Mouse (Mus musculus) adrenal gland, adult 2 months (tissue): Measurements from ENCODE around the gene Hipk2. TPM values are rescaled to one million over a fixed set of nuclear protein-coding genes. Genes with fewer than 3 reads are reported as not detected.

ENCODE experiments used
- DNase-seq: peaks from one replicate; pipeline ENCODE4 v3.0.0; 2021
- polyA plus RNA-seq: library from polyadenylated mRNA; depleted of rRNA; stranded (reverse); fragments of >200 nt; gene quantifications from 2 replicates; pipeline ENCODE4 v1.2.3, GENCODE M21; 2012
- total RNA-seq, 2 experiments: library from RNA; stranded (reverse); gene quantifications; 2 replicates each; pipeline ENCODE4 v1.2.3; 2021

Hipk2 gene
- total and polyA plus RNA-seq, 3 experiments, result 97.1 to 163 (median 98.6) TPM

GRCm38 (mm10) chr6:38867291-38867690, 8.7 kb downstream of the Hipk2 start:
- no peak for DNase-seq

DNA sequence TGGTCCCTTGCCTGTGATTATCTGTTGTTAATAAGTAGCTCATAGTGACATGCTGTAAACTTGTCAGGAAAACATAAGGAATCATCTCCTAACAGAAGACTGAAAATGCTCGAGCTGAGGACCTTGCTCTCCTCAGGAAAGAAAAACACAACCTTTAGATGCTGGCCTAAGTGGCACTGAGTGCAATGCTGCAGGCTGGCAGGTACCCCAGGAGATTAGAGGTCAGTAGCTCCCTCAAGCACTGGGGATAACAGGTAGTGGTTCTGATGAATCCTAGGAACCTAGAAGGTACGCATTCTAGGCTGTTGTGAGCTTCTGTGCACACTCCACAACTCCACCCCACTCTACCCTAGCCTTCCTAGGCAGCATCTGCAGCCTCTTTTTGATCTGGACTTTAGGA, 9.2 kb downstream of the Hipk2 start:
- no peak for DNase-seq

GRCm38 (mm10) chr6:38866357-38866756, 9.6 kb downstream of the Hipk2 start:
- no peak for DNase-seq

GRCm38 (mm10) chr6:38865805-38866204, 10.2 kb downstream of the Hipk2 start:
- DNase-seq, result no peak

DNA sequence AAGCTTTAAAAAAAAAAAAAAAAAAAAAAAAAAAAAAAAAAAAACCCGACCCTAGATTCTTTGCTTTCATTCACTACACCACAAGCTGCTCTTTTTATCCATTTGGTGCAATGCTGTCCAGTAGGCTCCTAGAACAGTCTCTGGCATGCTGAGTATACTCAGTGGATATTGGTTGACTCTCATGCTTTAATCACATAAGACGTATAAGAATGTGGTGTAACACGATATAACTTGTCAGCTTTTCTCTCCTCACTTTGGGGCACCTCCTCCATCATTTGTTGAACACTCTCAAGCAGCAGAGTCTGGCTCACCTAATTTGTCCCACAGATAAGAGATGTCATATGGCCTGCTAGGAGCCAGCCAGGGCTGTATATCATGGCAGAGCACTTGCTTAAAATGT, 12.4 kb downstream of the Hipk2 start:
- DNase-seq, result no peak

GRCm38 (mm10) chr6:38860301-38860700, 15.7 kb downstream of the Hipk2 start:
- DNase-seq, result no peak

- DNase-seq, result no peak
Observed at GRCm38 (mm10) chr6:38859819-38860218, 16.1 kb downstream of the Hipk2 start.

DNA sequence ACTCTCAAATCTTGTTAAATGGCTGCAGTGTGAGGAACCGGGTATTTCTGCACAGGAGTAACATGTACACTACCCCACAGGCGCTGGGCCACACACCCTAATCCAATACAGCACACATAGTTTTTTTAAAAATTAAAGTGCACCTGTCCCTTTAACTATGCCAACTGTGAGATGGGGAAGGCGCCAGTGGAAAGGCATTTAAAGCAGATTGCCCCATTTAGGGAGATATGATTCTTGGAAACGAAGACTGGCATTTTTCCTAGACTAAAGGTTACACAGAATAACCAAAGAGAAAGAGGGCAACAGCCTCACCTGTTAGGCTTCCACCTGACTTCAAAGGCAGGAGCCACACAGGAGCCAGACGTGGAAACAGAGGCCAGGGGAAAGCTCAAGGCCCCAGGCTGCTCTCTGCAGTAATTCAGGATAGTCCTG, 22.4 kb downstream of the Hipk2 start:
- no peak for DNase-seq

DNA sequence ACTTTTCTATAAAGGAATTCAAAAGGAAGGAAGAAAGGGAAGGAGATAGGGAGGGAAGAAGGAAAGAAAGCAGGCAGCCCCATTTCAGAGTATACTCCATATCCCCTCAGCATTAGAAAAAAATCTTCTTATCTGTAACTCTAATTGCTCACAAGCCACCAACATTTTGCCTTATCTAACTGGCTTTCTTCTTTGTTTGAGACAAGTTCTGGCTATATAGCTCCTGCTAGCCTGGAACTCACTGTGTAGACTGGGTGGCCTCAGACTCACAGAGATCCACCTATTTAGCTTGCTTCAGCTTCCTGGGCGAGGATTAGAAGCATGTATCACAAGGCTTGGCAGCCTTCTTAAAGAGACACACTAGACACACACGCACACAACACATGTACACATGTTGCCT, 24.2 kb downstream of the Hipk2 start:
- no peak for DNase-seq

DNA sequence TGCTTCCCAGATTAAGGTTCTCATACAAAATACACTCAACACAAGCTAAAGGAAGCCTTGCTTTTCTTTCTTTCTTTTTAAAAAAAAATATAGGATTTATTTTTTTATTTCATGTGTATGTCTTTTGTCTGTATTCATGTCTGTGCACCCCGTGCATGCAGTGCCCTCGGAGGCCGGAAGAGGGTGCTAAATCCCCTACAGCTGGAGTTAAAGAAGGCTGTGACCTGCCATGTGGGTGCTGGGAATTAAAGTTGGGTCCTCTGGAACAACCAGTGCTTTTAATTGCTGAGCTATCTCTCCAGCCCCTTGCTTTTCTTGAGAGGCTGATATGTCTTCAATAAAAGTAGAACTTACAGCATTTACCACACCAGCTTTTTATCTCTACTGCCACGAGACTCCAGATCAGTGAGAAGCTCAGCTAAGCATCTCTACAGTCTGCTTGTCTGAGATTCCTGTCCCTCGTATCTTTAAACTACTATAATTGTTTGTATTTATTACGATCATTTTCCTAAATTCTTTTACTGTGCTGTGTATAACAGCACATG, 25.2 kb downstream of the Hipk2 start:
- no peak for DNase-seq

DNA sequence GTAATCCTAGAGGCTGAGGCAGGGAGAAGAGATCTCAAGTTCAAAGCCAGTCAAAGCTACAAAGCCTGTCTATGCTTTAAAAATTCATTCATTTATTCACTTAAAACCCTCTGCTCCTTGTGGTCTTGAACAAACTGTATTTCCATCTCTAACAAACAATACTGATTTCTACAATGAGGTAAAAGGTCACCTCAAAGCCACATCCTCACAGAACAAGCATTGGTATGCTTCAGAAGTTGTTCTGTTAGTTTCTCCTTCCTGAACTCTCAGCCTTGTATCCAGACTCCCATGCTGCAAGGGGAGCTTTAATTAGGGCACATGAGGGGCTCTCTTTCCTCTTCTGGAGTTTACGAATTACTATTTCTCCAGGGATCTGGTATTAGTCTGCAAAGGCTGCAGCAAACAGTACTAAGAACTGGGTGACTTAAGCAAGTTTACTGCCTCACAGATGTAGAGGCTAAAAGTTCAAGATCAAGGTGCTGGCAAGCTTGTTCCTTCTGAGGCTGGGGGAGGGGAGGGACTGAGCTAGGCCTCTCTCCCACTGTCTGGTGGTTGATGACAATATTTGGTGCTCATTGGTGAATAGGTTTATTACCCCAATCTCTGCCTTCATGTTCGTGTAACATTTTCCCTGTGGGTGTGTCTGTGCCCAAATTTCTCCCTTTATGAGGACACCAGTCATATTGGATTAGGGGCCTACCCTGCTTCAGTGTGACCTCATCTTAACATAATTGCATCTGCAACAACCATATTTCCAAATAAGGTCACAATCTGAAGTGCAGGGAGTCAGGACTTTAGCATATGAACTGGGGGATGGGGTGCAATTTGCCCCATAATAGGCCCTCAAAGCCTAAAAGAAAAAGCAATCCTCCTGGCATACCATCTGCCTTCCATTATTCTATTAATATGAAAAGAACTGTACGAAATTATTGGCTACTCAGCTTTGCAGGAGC, 27.7 kb downstream of the Hipk2 start:
- peak; percentile 18 for DNase-seq

GRCm38 (mm10) chr6:38847447-38847846, 28.5 kb downstream of the Hipk2 start:
- DNase-seq, result peak; percentile 2

GRCm38 (mm10) chr6:38846330-38847195, 29.4 kb downstream of the Hipk2 start:
- peak; percentile 23 for DNase-seq

DNA sequence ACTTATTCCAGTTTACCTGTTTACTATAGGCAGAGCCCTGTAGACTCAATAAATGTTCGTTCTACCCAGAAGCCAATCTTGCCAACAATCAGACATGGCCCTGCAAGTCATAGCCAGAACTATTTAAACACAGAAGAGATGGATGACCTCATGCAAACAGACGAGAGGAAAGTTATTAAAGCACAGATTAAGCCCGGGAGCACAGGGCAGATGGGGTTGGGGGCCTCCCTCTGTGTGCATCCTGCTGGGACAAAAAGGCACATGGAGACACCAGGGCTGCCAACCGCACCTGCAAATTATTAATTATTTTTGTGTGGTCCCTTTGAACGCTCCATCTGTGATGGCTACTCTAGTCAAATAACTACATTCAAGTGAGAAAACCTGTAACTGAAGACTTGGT, 30.1 kb downstream of the Hipk2 start:
- DNase-seq, result no peak

DNA sequence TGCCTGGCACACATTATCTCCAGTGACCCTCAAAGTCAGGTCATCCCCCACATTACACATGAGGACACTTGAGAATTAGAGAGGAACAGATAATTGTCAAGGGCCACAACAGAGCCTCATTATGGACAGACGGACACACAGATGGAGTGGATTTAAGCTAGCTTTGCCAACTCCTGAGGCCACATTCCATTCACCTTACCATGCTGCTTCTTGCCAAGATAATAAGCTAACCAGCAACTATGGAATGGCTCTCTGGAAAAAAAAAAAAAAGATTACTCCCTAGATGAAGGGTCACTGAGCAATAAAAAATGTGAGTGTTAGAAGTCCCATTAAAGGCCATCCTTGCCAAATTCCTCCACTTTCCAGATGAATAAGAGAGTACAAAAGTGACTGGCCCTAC, 30.8 kb downstream of the Hipk2 start:
- DNase-seq, result no peak

- peak; percentile 54 for DNase-seq
Observed at GRCm38 (mm10) chr6:38841551-38841950, 34.4 kb downstream of the Hipk2 start.

DNA sequence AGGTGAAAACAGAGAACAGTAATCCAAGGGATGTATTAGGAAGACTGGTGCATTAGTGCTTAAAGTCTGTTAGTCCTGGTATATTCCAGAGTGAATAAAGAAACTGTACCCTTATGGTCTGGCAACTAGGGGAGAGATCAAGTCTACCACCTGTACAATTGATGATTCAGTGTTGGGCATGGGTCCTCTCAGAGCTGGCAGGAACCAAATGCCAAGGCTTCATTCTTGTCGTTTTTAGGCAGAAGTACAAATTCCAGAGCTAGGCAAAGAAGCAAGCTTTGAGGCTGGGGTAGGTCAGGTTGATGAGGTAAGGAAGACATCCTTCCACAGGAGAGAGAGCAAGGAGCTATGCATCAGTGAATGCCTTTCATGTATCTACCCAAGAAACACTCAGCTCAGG, 35.2 kb downstream of the Hipk2 start:
- DNase-seq, result peak; percentile 28

DNA sequence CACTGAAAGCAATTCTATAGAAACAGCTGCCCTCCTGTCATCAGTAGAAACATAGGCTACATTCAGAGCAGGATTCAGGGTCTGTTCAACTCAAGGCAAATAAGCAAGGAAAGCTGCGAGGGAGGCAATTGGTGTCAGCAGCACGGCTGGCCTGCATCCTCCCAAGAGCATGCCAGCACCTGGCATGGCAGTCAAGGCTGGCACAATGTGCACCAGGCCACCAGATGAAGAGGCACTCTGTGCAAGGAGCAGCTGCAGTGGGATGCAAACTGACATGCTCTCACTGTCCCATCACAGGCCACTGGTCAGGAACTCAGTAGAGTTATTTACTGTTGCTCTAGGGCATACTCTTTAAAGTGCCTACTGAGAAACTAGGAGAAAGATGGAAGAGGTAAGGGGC, 35.6 kb downstream of the Hipk2 start:
- DNase-seq, result peak; percentile 28

GRCm38 (mm10) chr6:38839891-38840290, 36.1 kb downstream of the Hipk2 start:
- DNase-seq, result peak; percentile 5

DNA sequence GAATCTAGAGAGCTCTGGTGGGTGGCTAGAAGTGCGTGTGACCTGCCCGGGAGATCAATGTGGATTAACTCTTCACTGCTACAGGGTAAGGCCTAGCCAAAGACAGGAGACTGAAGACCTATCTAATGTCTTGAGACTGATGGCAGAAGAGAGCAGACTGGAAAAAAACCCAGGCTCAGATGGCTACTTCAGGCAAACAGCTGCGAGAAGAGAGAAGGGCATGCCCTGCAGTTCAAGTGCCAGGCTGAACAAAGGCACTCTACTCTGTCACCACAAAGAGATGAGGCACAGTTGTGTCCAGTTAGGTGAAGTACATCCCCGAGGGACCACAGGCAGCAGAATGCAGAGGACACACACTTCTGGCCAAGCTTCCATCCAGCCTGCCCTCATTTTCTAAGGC, 37.9 kb downstream of the Hipk2 start:
- DNase-seq, result no peak

GRCm38 (mm10) chr6:38835217-38835616, 40.7 kb downstream of the Hipk2 start:
- DNase-seq, result no peak

GRCm38 (mm10) chr6:38834727-38835126, 41.2 kb downstream of the Hipk2 start:
- DNase-seq, result no peak

DNA sequence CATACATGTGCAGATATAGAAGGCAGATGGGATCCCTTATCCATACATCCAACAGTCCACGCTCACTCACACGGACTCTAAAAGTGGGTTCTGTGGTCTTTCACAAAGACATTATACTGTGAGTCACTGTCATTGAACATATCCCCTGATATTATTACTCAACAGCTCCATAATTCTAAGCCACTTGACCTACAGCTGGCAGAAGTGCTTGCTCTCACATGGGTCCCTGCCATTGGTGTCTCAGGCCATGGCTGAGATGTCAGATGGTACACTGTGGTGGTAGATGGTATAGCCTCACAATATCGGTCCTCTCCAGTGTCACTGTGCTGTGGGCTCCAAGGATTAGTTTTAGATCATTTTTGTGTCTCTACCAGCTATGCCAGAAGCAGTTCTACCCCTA, 42.2 kb downstream of the Hipk2 start:
- DNase-seq, result no peak
